Mouse (Mus musculus) adrenal gland, postnatal 14 days (tissue): ENCODE results near the gene Best3. TPM values are rescaled to one million over a fixed set of nuclear protein-coding genes. Genes with fewer than 3 reads are reported as not detected.
"Not testable (repeated sequence)": the region's sequence is repeated elsewhere in the genome, so short reads cannot be mapped to it uniquely, and the experiment has no call there.

Experiments
- DNase-seq: peaks from one replicate; pipeline ENCODE4 v3.0.0; 2021; ENCODE audit warnings: mixed read lengths
- total RNA-seq: library from RNA; stranded (reverse); gene quantifications from 2 replicates; pipeline ENCODE4 v1.2.3, GENCODE M21; 2021

Best3 gene
- total RNA-seq, 1 experiment from 2014 or later, result 0.26 TPM

GRCm38 (mm10) chr10:116978841-116979240 lies 7.3 kb upstream of the Best3 start:
- DNase-seq, result peak; percentile 63

GRCm38 (mm10) chr10:116980273-116980672 lies 5.8 kb upstream of the Best3 start:
- no peak for DNase-seq

GRCm38 (mm10) chr10:116980888-116981287 lies 5.2 kb upstream of the Best3 start:
- peak; percentile 39 for DNase-seq

GRCm38 (mm10) chr10:116982526-116982925 lies 3.6 kb upstream of the Best3 start:
- DNase-seq, result no peak

GRCm38 (mm10) chr10:116984836-116985235 lies 1.3 kb upstream of the Best3 start:
- DNase-seq, result no peak

- no peak for DNase-seq
These were observed 7.9 kb downstream of the Best3 start for GRCm38 (mm10) chr10:116993971-116994370.

GRCm38 (mm10) chr10:116995162-116995561 lies 9.0 kb downstream of the Best3 start:
- DNase-seq, result no peak

- no peak for DNase-seq
These were observed 9.6 kb downstream of the Best3 start for GRCm38 (mm10) chr10:116995584-116996235.

- DNase-seq, result peak; percentile 92
These were observed 10.1 kb downstream of the Best3 start for GRCm38 (mm10) chr10:116996236-116996600.

GRCm38 (mm10) chr10:116998716-116999455 lies 12.8 kb downstream of the Best3 start:
- DNase-seq, result no peak

- DNase-seq, result peak; percentile 44
These were observed 14.9 kb downstream of the Best3 start for GRCm38 (mm10) chr10:117000975-117001374.

- no peak for DNase-seq
These were observed 18.6 kb downstream of the Best3 start for GRCm38 (mm10) chr10:117004695-117005094.

GRCm38 (mm10) chr10:117005707-117006464 lies 19.8 kb downstream of the Best3 start:
- DNase-seq, result no peak

- no peak for DNase-seq
These were observed 23.6 kb downstream of the Best3 start for GRCm38 (mm10) chr10:117009691-117010090.

- DNase-seq, result no peak
These were observed 24.9 kb downstream of the Best3 start for GRCm38 (mm10) chr10:117011047-117011446.

GRCm38 (mm10) chr10:117013689-117014390 lies 27.7 kb downstream of the Best3 start:
- DNase-seq, result peak; percentile 26

GRCm38 (mm10) chr10:117014565-117014964 lies 28.5 kb downstream of the Best3 start:
- no peak for DNase-seq

- no peak for DNase-seq
These were observed 32.2 kb downstream of the Best3 start for GRCm38 (mm10) chr10:117018281-117018840.

GRCm38 (mm10) chr10:117021020-117021754 lies 35.1 kb downstream of the Best3 start:
- peak; percentile 35 for DNase-seq

- DNase-seq, result no peak
These were observed 37.6 kb downstream of the Best3 start for GRCm38 (mm10) chr10:117023693-117024092.

GRCm38 (mm10) chr10:117025776-117026175 lies 39.7 kb downstream of the Best3 start:
- DNase-seq, result not testable (repeated sequence)
